Mouse (Mus musculus) megakaryocyte-erythroid progenitor cell, adult 5-6 weeks (primary cell): ENCODE results near the gene Tnc. TPM values are rescaled to one million over a fixed set of nuclear protein-coding genes. Genes with fewer than 3 reads are reported as not detected.

Source experiments
- ATAC-seq: replicated peaks from 2 replicates; pipeline ENCODE4 v1.8.0; 2016; ENCODE audit warnings: mild to moderate bottlenecking, inconsistent platforms; ENCODE audit not compliant: severe bottlenecking, poor library complexity, low FRiP score, low TSS enrichment
- total RNA-seq, 2 experiments: library from RNA; stranded (forward) in 1 of 2; stranded (reverse) in 1 of 2; fragments of 200-1000, 215-1000 nt in 1 of 2; fragments of >200 nt in 1 of 2; fragmentation: Nextera tagmentation in 1 of 2; gene quantifications; 2 replicates each; pipeline ENCODE4 v1.2.3; 2014 to 2017

Gene Tnc
- total RNA-seq (2014; fragmentation: Nextera tagmentation) (not detected in 2 replicates), total RNA-seq (2017) (0.08 TPM in 1 of 2 replicates, not detected in the other)

GRCm38 (mm10) chr4:64046831-64047493 lies at the start of gene Tnc:
Gene Tnc, minus strand, starts transcription at chr4:64047015.
- no peak for ATAC-seq

GRCm38 (mm10) chr4:64094221-64094620 lies 47.4 kb upstream of the Tnc start:
- no peak for ATAC-seq

GRCm38 (mm10) chr4:64092857-64093256 lies 46.0 kb upstream of the Tnc start:
- no peak for ATAC-seq

GRCm38 (mm10) chr4:64089378-64089777 lies 42.6 kb upstream of the Tnc start:
- ATAC-seq, result no peak

GRCm38 (mm10) chr4:64087675-64088074 lies 40.9 kb upstream of the Tnc start:
- ATAC-seq, result no peak

- ATAC-seq, result no peak
Measured at GRCm38 (mm10) chr4:64085993-64086567, 39.3 kb upstream of the Tnc start.

GRCm38 (mm10) chr4:64083858-64084257 lies 37.0 kb upstream of the Tnc start:
- no peak for ATAC-seq

- ATAC-seq, result no peak
Measured at GRCm38 (mm10) chr4:64078029-64078619, 31.3 kb upstream of the Tnc start.

GRCm38 (mm10) chr4:64076349-64077025 lies 29.7 kb upstream of the Tnc start:
- ATAC-seq, result no peak

GRCm38 (mm10) chr4:64074725-64075124 lies 27.9 kb upstream of the Tnc start:
- no peak for ATAC-seq

- no peak for ATAC-seq
Measured at GRCm38 (mm10) chr4:64067394-64067793, 20.6 kb upstream of the Tnc start.

GRCm38 (mm10) chr4:64065266-64065665 lies 18.5 kb upstream of the Tnc start:
- no peak for ATAC-seq

- no peak for ATAC-seq
Measured at GRCm38 (mm10) chr4:64058856-64059231, 12.0 kb upstream of the Tnc start.

- no peak for ATAC-seq
Measured at GRCm38 (mm10) chr4:64058048-64058855, 11.4 kb upstream of the Tnc start.

- no peak for ATAC-seq
Measured at GRCm38 (mm10) chr4:64048177-64048576, 1.4 kb upstream of the Tnc start.

- ATAC-seq, result no peak
Measured at GRCm38 (mm10) chr4:64043893-64044292, 2.9 kb downstream of the Tnc start.

GRCm38 (mm10) chr4:64043371-64043770 lies 3.4 kb downstream of the Tnc start:
- ATAC-seq, result no peak

GRCm38 (mm10) chr4:64039091-64039490 lies 7.7 kb downstream of the Tnc start:
- ATAC-seq, result no peak

- no peak for ATAC-seq
Measured at GRCm38 (mm10) chr4:64037513-64037912, 9.3 kb downstream of the Tnc start.

- ATAC-seq, result no peak
Measured at GRCm38 (mm10) chr4:64034724-64035123, 12.1 kb downstream of the Tnc start.
